Mouse (Mus musculus) embryonic facial prominence, embryonic 13.5 days (tissue): ENCODE measurements at regions not wholly inside any gene's neighbourhood (a gene's known extent, or its start where the extent isn't known, plus 50 kb on each side); places are given as distances from the start of the nearest gene placed in this dataset.

ENCODE experiments used
- ATAC-seq: fragments of 200-750 bp; cut with Nextera tagmentation; 2 replicates; pipeline ENCODE4 v1.8.0; 2017; ENCODE audit warnings: low read depth; ENCODE audit not compliant: insufficient number of reproducible peaks, insufficient read depth, low FRiP score, low TSS enrichment
- H3K27ac ChIP-seq: fragments of 300-500 bp; sonication (generic); 2 replicates; pipeline ENCODE4 v1.5.1; 2015; ENCODE audit warnings: moderate library complexity, mild to moderate bottlenecking, inconsistent platforms
- H3K27me3 ChIP-seq: fragments of 300-500 bp; sonication (generic); 2 replicates; pipeline ENCODE4 v1.6.1; 2015; ENCODE audit warnings: mild to moderate bottlenecking, inconsistent platforms
- H3K36me3 ChIP-seq: fragments of 300-500 bp; sonication (generic); 2 replicates; pipeline ENCODE4 v1.6.1; 2015; ENCODE audit warnings: mild to moderate bottlenecking, inconsistent platforms
- H3K4me1 ChIP-seq: fragments of 300-500 bp; sonication (generic); 2 replicates; pipeline ENCODE4 v1.6.1; 2015; ENCODE audit warnings: inconsistent platforms
- H3K4me2 ChIP-seq: fragments of 300-500 bp; sonication (generic); 2 replicates; pipeline ENCODE4 v1.6.1; 2015; ENCODE audit warnings: moderate library complexity, mild to moderate bottlenecking, inconsistent platforms
- H3K4me3 ChIP-seq: fragments of 300-500 bp; sonication (generic); 2 replicates; pipeline ENCODE4 v1.5.1; 2015; ENCODE audit warnings: mild to moderate bottlenecking, inconsistent platforms
- H3K9ac ChIP-seq: fragments of 300-500 bp; sonication (generic); 2 replicates; pipeline ENCODE4 v1.6.1; 2015; ENCODE audit warnings: mild to moderate bottlenecking, inconsistent platforms
- H3K9me3 ChIP-seq: fragments of 300-500 bp; sonication (generic); 2 replicates; pipeline ENCODE4 v1.6.1; 2016; ENCODE audit warnings: inconsistent platforms
- WGBS: fragments of 180-500 bp; shearing (Covaris S2); methylation state at CpG from one replicate; pipeline ENCODE4 v1.1.7; 2015; ENCODE audit warnings: mixed read lengths; 5-methylcytosine and 5-hydroxymethylcytosine counted together

- WGBS: 82% methylated on average over 10 of the region's 10 CpGs
- no peak overlapping the region for H3K9ac ChIP-seq
- no peak for ATAC-seq
- no peaks in the 10 kb centered on the region for H3K36me3 ChIP-seq
- no peaks in the 10 kb centered on the region for H3K4me1 ChIP-seq
- no peak overlapping the region for H3K27ac ChIP-seq
- H3K27me3 ChIP-seq: no peaks in the 10 kb centered on the region
- no peak overlapping the region for H3K4me3 ChIP-seq
- no peaks in the 10 kb centered on the region for H3K9me3 ChIP-seq
- no peak overlapping the region for H3K4me2 ChIP-seq
Observed at GRCm38 (mm10) chr2:61490436-61491109, 87.8 kb upstream of the Tank start.

- Histone ChIP-seq H3K27me3 (no peaks in the 10 kb centered on the region), H3K9ac (no peak overlapping the region), H3K36me3 (no peaks in the 10 kb centered on the region), H3K27ac (no peak overlapping the region), H3K4me3 (no peak overlapping the region), H3K4me2 (no peak overlapping the region), H3K9me3 (no peaks in the 10 kb centered on the region), H3K4me1 (no peaks in the 10 kb centered on the region)
- no peak for ATAC-seq
- 77% methylated on average over 10 of the region's 10 CpGs for WGBS
Observed at GRCm38 (mm10) chr2:61489762-61490161, 88.6 kb upstream of the Tank start.

DNA sequence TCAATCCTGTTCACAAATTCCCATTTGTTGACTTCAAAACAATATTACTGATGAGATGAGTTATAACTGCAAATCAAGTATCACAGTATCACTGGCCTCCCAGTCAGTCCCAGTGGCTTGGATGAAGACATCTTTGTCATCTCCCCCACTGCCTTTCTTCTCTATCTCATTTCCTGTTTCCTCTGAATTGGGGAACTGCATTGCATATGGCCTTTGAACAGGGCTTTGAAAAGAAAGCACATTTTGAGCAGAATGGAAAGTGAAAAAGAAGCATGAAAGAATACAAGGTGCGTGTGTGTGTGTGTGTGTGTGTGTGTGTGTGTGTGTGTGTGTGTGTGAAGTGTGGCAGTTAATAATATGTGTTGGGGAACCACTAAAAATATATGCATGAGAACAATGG, 94.6 kb upstream of the Tank start:
- Histone ChIP-seq H3K4me1 (no peaks in the 10 kb centered on the region), H3K9ac (no peak overlapping the region), H3K27ac (no peak overlapping the region), H3K9me3 (no peaks in the 10 kb centered on the region), H3K4me3 (no peak overlapping the region), H3K27me3 (no peaks in the 10 kb centered on the region), H3K36me3 (no peaks in the 10 kb centered on the region), H3K4me2 (no peak overlapping the region)
- 85% methylated on average over 1 of the region's 1 CpGs for WGBS
- no peak for ATAC-seq

- ATAC-seq: no peak
- 91% methylated on average over 4 of the region's 4 CpGs for WGBS
- Histone ChIP-seq H3K9ac (no peak overlapping the region), H3K4me3 (no peak overlapping the region), H3K4me2 (no peak overlapping the region), H3K27ac (no peak overlapping the region), H3K36me3 (no peaks in the 10 kb centered on the region), H3K9me3 (no peaks in the 10 kb centered on the region), H3K27me3 (no peaks in the 10 kb centered on the region), H3K4me1 (no peaks in the 10 kb centered on the region)
Observed at GRCm38 (mm10) chr2:61476648-61477047, 101.7 kb upstream of the Tank start.

DNA sequence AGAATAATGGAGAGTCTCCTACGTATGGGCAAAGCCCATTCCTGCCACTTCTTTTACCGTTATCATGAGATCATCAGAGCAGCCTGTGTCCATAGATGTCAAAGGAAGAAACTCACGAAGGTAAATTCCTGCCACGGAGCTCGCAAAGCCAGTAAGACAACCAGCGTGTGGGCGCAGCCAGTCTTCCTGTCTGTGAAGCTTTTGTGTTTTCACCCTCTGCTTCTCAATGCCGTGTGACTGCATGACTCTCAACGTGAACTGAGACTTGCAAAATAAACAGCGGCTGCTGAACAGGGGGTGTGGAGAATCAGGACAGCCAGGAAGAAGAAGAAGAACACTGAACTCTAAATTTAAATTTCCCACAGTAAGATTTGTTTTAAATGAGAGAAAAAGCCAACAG, 103.8 kb upstream of the Tank start:
- no peaks in the 10 kb centered on the region for H3K36me3 ChIP-seq
- H3K4me1 ChIP-seq: no peaks in the 10 kb centered on the region
- no peak overlapping the region for H3K9ac ChIP-seq
- no peaks in the 10 kb centered on the region for H3K9me3 ChIP-seq
- no peaks in the 10 kb centered on the region for H3K27me3 ChIP-seq
- no peak overlapping the region for H3K4me3 ChIP-seq
- no peak for ATAC-seq
- no peak overlapping the region for H3K27ac ChIP-seq
- H3K4me2 ChIP-seq: no peak overlapping the region
- 72% methylated on average over 10 of the region's 10 CpGs for WGBS

GRCm38 (mm10) chr2:61470521-61470920, 107.9 kb upstream of the Tank start:
- no peaks in the 10 kb centered on the region for H3K27me3 ChIP-seq
- no peak for ATAC-seq
- H3K9me3 ChIP-seq: no peaks in the 10 kb centered on the region
- no peak overlapping the region for H3K9ac ChIP-seq
- H3K4me2 ChIP-seq: no peak overlapping the region
- H3K27ac ChIP-seq: no peak overlapping the region
- 91% methylated on average over 5 of the region's 5 CpGs for WGBS
- H3K4me3 ChIP-seq: no peak overlapping the region
- no peaks in the 10 kb centered on the region for H3K4me1 ChIP-seq
- no peaks in the 10 kb centered on the region for H3K36me3 ChIP-seq

GRCm38 (mm10) chr2:61470064-61470463, 108.3 kb upstream of the Tank start:
- no peak overlapping the region for H3K27ac ChIP-seq
- H3K36me3 ChIP-seq: no peaks in the 10 kb centered on the region
- no peak overlapping the region for H3K9ac ChIP-seq
- no peak overlapping the region for H3K4me3 ChIP-seq
- no peaks in the 10 kb centered on the region for H3K4me1 ChIP-seq
- ATAC-seq: no peak
- no peak overlapping the region for H3K4me2 ChIP-seq
- no peaks in the 10 kb centered on the region for H3K9me3 ChIP-seq
- no peaks in the 10 kb centered on the region for H3K27me3 ChIP-seq

GRCm38 (mm10) chr2:61455902-61456301, 122.5 kb upstream of the Tank start:
- no peak for ATAC-seq
- Histone ChIP-seq H3K36me3 (no peaks in the 10 kb centered on the region), H3K27ac (no peak overlapping the region), H3K4me1 (peaks cover 13% of the 10 kb centered on the region; the same call in 1 of the 2 replicates), H3K27me3 (no peaks in the 10 kb centered on the region), H3K9ac (no peak overlapping the region), H3K4me2 (no peak overlapping the region), H3K9me3 (no peaks in the 10 kb centered on the region), H3K4me3 (no peak overlapping the region)
- WGBS: 25% methylated on average over 5 of the region's 5 CpGs

DNA sequence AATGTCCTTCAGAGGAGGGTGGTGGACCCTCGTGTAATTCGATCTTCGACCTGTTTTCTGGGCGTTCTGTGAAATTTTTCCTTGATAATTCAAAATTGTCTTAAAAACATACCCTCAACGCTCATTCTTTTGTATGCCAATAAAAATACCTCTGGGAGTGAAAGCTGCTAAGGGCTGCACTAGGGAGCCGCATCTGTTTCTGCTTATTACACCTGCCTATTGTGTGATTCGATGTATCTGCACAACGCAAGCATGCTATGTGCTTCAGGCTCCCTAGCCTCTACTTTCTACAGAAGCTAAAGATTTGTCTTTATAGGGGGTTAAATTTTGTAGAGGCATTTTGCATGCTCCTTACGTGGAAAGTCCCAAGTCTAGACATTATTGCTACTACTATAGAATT, 123.7 kb upstream of the Tank start:
- Histone ChIP-seq H3K4me3 (peak overlapping the region; percentile 43; the same call in 1 of the 2 replicates), H3K27me3 (no peaks in the 10 kb centered on the region), H3K4me1 (peaks cover 13% of the 10 kb centered on the region; the same call in 1 of the 2 replicates), H3K9ac (no peak overlapping the region), H3K4me2 (peak overlapping the region; percentile 61), H3K9me3 (no peaks in the 10 kb centered on the region), H3K36me3 (no peaks in the 10 kb centered on the region), H3K27ac (no peak overlapping the region)
- WGBS: 16% methylated on average over 9 of the region's 9 CpGs
- ATAC-seq: no peak

GRCm38 (mm10) chr2:61454311-61454728, 124.1 kb upstream of the Tank start:
- Histone ChIP-seq H3K27me3 (no peaks in the 10 kb centered on the region), H3K4me2 (peak overlapping the region; percentile 61), H3K27ac (peak overlapping the region; percentile 79), H3K4me1 (peaks cover 13% of the 10 kb centered on the region; the same call in 1 of the 2 replicates), H3K36me3 (no peaks in the 10 kb centered on the region), H3K9ac (peak overlapping the region; percentile 46; the same call in 1 of the 2 replicates), H3K9me3 (no peaks in the 10 kb centered on the region), H3K4me3 (peak overlapping the region; percentile 43)
- under 1% methylated on average over 12 of the region's 12 CpGs for WGBS
- peak; percentile 72 for ATAC-seq

- H3K9ac ChIP-seq: peak overlapping the region; percentile 46
- H3K27me3 ChIP-seq: no peaks in the 10 kb centered on the region
- H3K4me2 ChIP-seq: peak overlapping the region; percentile 61
- no peaks in the 10 kb centered on the region for H3K9me3 ChIP-seq
- H3K36me3 ChIP-seq: no peaks in the 10 kb centered on the region
- H3K27ac ChIP-seq: peak overlapping the region; percentile 79
- H3K4me1 ChIP-seq: peaks cover 13% of the 10 kb centered on the region; the same call in 1 of the 2 replicates
- peak; percentile 62; the same call in 1 of the 2 replicates for ATAC-seq
- 17% methylated on average over 14 of the region's 14 CpGs for WGBS
- peak overlapping the region; percentile 43 for H3K4me3 ChIP-seq
Observed at GRCm38 (mm10) chr2:61453490-61454281, 124.7 kb upstream of the Tank start.

GRCm38 (mm10) chr2:61452581-61452980, 125.8 kb upstream of the Tank start:
- H3K27me3 ChIP-seq: no peaks in the 10 kb centered on the region
- WGBS: 68% methylated on average over 1 of the region's 1 CpGs
- H3K9ac ChIP-seq: no peak overlapping the region

More at GRCm38 (mm10) chr2:61452581-61452980, 125.8 kb upstream of the Tank start:
- no peak overlapping the region for H3K27ac ChIP-seq
- H3K9me3 ChIP-seq: no peaks in the 10 kb centered on the region
- H3K36me3 ChIP-seq: no peaks in the 10 kb centered on the region
- peaks cover 13% of the 10 kb centered on the region; the same call in 1 of the 2 replicates for H3K4me1 ChIP-seq
- H3K4me3 ChIP-seq: no peak overlapping the region
- no peak for ATAC-seq
- no peak overlapping the region for H3K4me2 ChIP-seq
